Mouse (Mus musculus) testis, postnatal 10 days (tissue): ENCODE measurements around the gene Cdip1.

ENCODE experiments used
- DNase-seq: peaks from one replicate; pipeline ENCODE4 v3.0.0; 2021; ENCODE audit warnings: low spot score

The Cdip1 gene

DNA sequence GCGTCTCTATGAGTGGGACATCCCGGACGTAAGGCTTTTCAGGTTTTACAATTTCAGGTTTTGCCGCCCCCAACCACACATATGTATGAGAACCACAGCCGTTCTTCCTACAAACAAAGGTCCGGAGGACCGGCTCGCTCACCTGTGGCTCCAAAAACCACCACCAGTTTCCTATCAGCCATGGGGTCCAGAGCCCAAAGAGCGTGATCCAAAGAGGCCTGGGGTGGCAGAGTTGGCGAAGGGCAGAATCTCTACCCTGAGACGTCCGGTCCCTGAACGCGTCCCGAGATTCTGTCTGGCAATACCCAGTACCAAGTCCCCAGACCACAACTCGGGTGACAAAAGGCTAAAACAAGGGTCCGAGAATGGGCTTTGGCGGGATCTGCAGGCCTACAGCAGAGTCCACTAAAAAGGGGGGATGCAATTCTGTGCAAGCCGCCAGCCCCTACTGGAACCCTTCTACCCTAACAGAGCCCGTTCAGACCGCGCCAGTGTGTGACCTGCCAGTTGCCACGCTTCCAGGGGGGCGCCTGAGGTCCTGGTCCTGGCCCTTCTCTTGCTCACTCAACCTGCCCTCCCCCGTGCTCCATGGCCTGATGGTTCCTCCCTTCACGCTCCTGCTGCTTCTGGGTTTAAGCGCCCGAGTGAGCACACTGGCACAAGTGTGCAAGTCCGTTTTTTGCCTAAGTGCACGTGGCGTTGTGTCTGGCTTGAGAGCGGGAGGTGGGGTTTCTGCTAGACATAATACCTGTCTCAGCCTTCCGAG lies 71.2 kb downstream of the Cdip1 start, which contains the start of gene Nmral1:
Gene Nmral1 (minus strand): TSS at position 604 of the 766 bp plus-strand sequence.
- peak; percentile 68 for DNase-seq

DNA sequence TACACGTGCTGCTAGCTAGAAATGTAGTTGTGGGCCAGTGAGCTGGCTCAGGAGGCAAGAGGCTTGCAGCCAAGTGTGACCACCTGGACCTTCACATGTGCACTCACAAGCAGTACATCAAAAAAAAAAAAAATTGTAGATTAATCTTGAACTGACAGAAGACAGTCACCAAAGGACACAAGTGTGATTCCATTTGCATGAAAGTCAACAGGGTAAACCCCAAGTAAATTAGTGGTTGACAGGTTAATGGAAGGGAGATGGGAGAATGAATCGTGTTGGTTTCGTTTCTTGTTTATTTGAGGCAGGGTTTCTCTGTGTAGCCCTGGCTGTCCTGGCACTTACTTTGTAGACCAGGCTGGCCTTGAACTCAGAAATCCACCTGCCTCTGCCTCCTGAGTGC lies 72.2 kb downstream of the Cdip1 start:
- DNase-seq, result no peak

- no peak for DNase-seq
Observed at GRCm38 (mm10) chr16:4713861-4714710, 76.0 kb downstream of the Cdip1 start.

DNA sequence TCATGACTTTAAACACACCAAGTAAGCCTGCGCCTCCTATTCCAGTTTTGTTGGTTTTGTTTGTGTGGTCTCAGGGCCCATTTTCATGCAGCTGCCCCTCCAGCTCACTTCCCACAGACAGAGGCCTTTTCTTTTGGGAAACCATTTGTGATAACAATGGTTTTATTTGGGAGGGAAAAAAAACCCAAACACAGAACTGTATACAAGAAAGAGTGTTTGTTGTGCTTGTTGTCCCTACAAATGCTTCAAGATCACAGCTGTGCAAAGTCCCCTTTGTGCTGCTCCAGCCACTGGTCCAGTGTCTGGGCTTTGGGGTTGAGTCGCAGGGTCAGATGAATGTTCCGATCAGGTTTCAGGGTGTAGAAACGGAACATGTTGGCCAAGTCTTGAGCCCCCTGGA lies 78.9 kb downstream of the Cdip1 start:
- DNase-seq, result no peak

DNA sequence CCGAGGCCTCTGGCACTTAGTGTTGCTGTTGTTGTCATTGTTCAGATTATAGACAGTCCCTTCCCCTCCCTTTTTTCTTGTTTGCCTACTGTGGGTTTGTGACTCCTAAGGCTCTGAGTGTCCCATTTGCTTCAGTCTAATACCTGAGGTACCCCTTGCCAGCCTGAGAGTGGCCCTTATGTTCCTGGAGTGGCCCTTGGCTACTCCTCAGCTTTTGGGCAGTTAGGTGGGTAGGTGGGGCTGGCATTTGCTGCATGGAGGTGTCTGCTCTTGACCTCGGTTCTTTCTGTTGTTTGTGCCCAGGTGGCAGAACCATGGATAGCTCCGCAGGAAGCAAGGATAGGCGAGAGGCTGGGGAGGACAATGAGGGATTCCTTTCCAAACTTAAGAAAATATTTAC lies 84.6 kb downstream of the Cdip1 start:
- no peak for DNase-seq

DNA sequence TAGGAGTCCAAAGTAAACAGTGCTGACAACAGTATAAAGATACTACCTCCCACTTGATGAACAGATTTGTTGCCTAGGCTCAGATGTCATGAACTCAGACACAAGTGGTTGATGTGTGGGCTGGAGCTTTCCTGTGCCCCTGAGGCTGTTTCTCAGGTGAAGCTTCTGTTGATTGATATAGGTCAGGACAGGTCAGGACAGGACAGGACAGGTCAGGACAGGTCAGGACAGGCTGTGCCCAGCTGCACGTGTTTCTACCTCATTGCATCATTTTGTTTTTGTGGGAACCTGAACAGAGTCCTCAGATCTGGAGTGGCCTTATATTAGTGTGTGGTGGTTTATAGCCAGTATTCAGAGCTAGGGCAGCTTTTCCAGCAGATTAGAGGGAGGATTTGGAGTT lies 87.4 kb downstream of the Cdip1 start:
- DNase-seq, result no peak

DNA sequence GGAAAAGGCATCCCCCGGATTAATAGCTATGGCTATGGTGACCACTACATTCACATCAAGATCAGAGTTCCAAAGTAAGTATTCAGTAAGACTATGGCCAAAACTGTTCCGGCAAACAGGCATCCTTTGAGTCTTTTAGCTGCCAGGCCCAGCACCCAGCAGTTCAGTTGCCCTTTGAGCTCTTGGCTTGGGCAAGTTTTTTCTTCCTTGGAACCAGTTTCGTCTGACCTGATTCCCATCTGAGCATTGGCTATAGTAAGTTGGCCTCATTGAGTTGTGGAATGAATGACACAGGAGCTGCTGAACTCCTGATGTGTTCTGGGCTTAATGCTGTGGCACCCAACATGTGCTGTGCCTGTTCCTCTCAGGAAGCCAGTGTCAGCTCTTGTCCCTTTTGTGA lies 88.9 kb downstream of the Cdip1 start:
- no peak for DNase-seq
